Mouse (Mus musculus): ENCODE results near the gene Tedc1. TPM values are rescaled to one million over a fixed set of nuclear protein-coding genes. Genes with fewer than 3 reads are reported as not detected.

Gene Tedc1
- total RNA-seq, 2 experiments from 2014 or later, result 1.7 to 2.2 TPM

- no peak for TF ChIP-seq CTCF (IDR thresholded peaks at IDR 0.05)
- DNase-seq (ENCODE audit: extremely low spot score in 1 of 2, low spot score in 2 of 2), result no peak
- Histone ChIP-seq H3K27ac (no peak overlapping the region), H3K4me3 (no peak overlapping the region)
- intact Hi-C loops (cut with DNase I), result loop anchor here (10.0 kb wide), 1 partner anchor 522 kb away; no protein-coding TSS in a partner anchor
These were observed 56.2 kb downstream of the Tedc1 start for GRCm38 (mm10) chr12:113212326-113212924.

- no peak overlapping the region for H3K27ac ChIP-seq
- DNase-seq (ENCODE audit: extremely low spot score in 1 of 2, low spot score in 2 of 2), result no peak
- TF ChIP-seq CTCF (IDR thresholded peaks at IDR 0.05), result no peak
- H3K4me3 ChIP-seq, result no peak overlapping the region
- intact Hi-C loops (cut with DNase I), result loop anchor here (10.0 kb wide), 1 partner anchor 522 kb away; no protein-coding TSS in a partner anchor
These were observed 57.0 kb downstream of the Tedc1 start for GRCm38 (mm10) chr12:113213226-113213625.

- no peak for DNase-seq (ENCODE audit: extremely low spot score in 1 of 2, low spot score in 2 of 2)
- Histone ChIP-seq H3K4me3 (no peak overlapping the region), H3K27ac (no peak overlapping the region)
- no peak for TF ChIP-seq CTCF (IDR thresholded peaks at IDR 0.05)
- intact Hi-C loops (cut with DNase I), result loop anchor here (10.0 kb wide), 1 partner anchor 521 kb away; no protein-coding TSS in a partner anchor
These were observed 58.0 kb downstream of the Tedc1 start for GRCm38 (mm10) chr12:113214072-113214808.

- intact Hi-C loops (cut with DNase I), result loop anchor here (5.0 to 10.0 kb wide), 2 partner anchors 520 to 642 kb away; no protein-coding TSS in a partner anchor
- no peak overlapping the region for H3K4me3 ChIP-seq
- DNase-seq (ENCODE audit: extremely low spot score in 1 of 2, low spot score in 2 of 2), result no peak
- TF ChIP-seq CTCF (IDR thresholded peaks at IDR 0.05), result no peak
- H3K27ac ChIP-seq, result no peak overlapping the region
These were observed 58.9 kb downstream of the Tedc1 start for GRCm38 (mm10) chr12:113214972-113215666.

Other genes starting within 250 kb of the Tedc1 start
- 10 to 100 TPM; 57.9 to 62.2 TPM for gene Jag2, start 226.6 kb upstream of the Tedc1 start, total RNA-seq (2021)
- gene Nudt14, start 214.3 kb upstream of the Tedc1 start, total RNA-seq (2021), result 10 to 100 TPM; 10.1 to 13.7 TPM
- 10 to 100 TPM; 60.2 to 64.5 TPM for gene Btbd6, start 179.9 kb upstream of the Tedc1 start, total RNA-seq (2021)
- 10 to 100 TPM; 45.6 to 46.6 TPM for gene Brf1, start 155.7 kb upstream of the Tedc1 start, total RNA-seq (2021)
- gene Pacs2, start 141.9 kb upstream of the Tedc1 start, total RNA-seq (2021), result 10 to 100 TPM; 62.8 to 68.0 TPM
- gene Tex22, start 81.9 kb upstream of the Tedc1 start, total RNA-seq (2021), result under 1 TPM; 0.42 to 0.45 TPM
- gene Mta1, start 58.1 kb upstream of the Tedc1 start, total RNA-seq (2021), result 10 to 100 TPM; 72.9 to 76.5 TPM
- gene Crip2, start 16.2 kb upstream of the Tedc1 start, total RNA-seq (2021), result 100 to 1,000 TPM; 143 to 148 TPM
- 10 to 100 TPM; 14.4 to 15.0 TPM for gene Crip1, start 10.1 kb upstream of the Tedc1 start, total RNA-seq (2021)
- gene Tmem121, start 29.5 kb downstream of the Tedc1 start, total RNA-seq (2021), result 10 to 100 TPM; 27.8 to 28.6 TPM